Mouse (Mus musculus) CH12.LX (cell line): ENCODE results near the gene Bmp8a. TPM values are rescaled to one million over a fixed set of nuclear protein-coding genes. Genes with fewer than 3 reads are reported as not detected.
"Not testable (repeated sequence)": the region's sequence is repeated elsewhere in the genome, so short reads cannot be mapped to it uniquely, and the experiment has no call there.

Experiments used
- DNase-seq: peaks from one replicate; pipeline ENCODE4 v3.0.0-alpha.2; 2013; ENCODE audit errors: extremely low read depth
- H3K27ac ChIP-seq: 2 replicates; pipeline ENCODE4 v1.5.1; 2012; ENCODE audit warnings: low read depth, mild to moderate bottlenecking, control low read depth, moderate library complexity; ENCODE audit not compliant: insufficient read depth
- H3K27me3 ChIP-seq: replicated peaks from 2 replicates; pipeline ENCODE3; 2012; ENCODE audit warnings: inconsistent platforms
- H3K36me3 ChIP-seq, 2 experiments: replicated peaks in 1 of 2; 2 replicates each; pipeline versions ENCODE3 to v1.6.1; 2012; ENCODE audit warnings: inconsistent platforms in 1 of 2, low read length in 1 of 2, mild to moderate bottlenecking in 1 of 2, mixed read lengths in 1 of 2, moderate library complexity in 1 of 2; ENCODE audit not compliant: control insufficient read depth in 1 of 2, insufficient read depth in 1 of 2
- H3K4me1 ChIP-seq, 2 experiments: 2 replicates each; pipeline ENCODE4 v1.6.1; 2012; ENCODE audit warnings: inconsistent platforms in 1 of 2, moderate library complexity in 1 of 2; ENCODE audit not compliant: insufficient read depth in 2 of 2, control insufficient read depth in 1 of 2
- H3K4me2 ChIP-seq: 2 replicates; pipeline ENCODE4 v1.6.1; 2012; ENCODE audit warnings: low read depth, mild to moderate bottlenecking, control low read depth; ENCODE audit not compliant: poor library complexity, insufficient read depth, severe bottlenecking
- H3K4me3 ChIP-seq, 3 experiments: fragments of 150-350 bp in 1 of 3; sonication (generic) in 1 of 3; replicated peaks in 1 of 3; 2 replicates each; pipeline versions ENCODE3 to v1.5.1; 2011 to 2012; ENCODE audit warnings: low read depth in 2 of 3, low read length in 2 of 3, mild to moderate bottlenecking in 2 of 3, moderate library complexity in 2 of 3, control low read depth in 1 of 3, improper control_type of control experiment in 1 of 3, inconsistent platforms in 1 of 3, mixed read lengths in 1 of 3; ENCODE audit not compliant: poor library complexity in 1 of 3
- H3K79me2 ChIP-seq: replicated peaks from 2 replicates; pipeline ENCODE4 v1.6.1; 2012; ENCODE audit warnings: mild to moderate bottlenecking, moderate library complexity; ENCODE audit not compliant: control insufficient read depth, poor library complexity, insufficient read depth, severe bottlenecking; ENCODE audit errors: extremely low read depth
- H3K9ac ChIP-seq: 2 replicates; pipeline ENCODE4 v1.6.1; 2012; ENCODE audit warnings: low read depth, mild to moderate bottlenecking, control low read depth, moderate library complexity; ENCODE audit not compliant: insufficient read depth
- H3K9me3 ChIP-seq: replicated peaks from 2 replicates; pipeline ENCODE3; 2012; ENCODE audit warnings: low read length, inconsistent platforms, mixed read lengths
- CTCF ChIP-seq, 2 experiments: IDR thresholded peaks in 1 of 2; conservative IDR thresholded peaks in 1 of 2; 2 replicates each; pipeline ENCODE4 v1.5.1; 2011 to 2012; ENCODE audit warnings: low read depth in 2 of 2, low read length in 2 of 2, improper control_type of control experiment in 1 of 2, inconsistent platforms in 1 of 2, mild to moderate bottlenecking in 1 of 2, moderate library complexity in 1 of 2
- E2F4 ChIP-seq: IDR thresholded peaks from 2 replicates; pipeline ENCODE4 v1.6.1; 2011; ENCODE audit warnings: low read depth, low read length, improper control_type of control experiment; ENCODE audit not compliant: insufficient replicate concordance
- ELF1 ChIP-seq: IDR thresholded peaks from 2 replicates; pipeline ENCODE4 v1.6.1; 2014; ENCODE audit warnings: low read depth, mild to moderate bottlenecking, inconsistent platforms, low read length, improper control_type of control experiment
- EP300 ChIP-seq: IDR thresholded peaks from 2 replicates; pipeline ENCODE4 v1.6.1; 2011; ENCODE audit warnings: low read length, improper control_type of control experiment
- ETS1 ChIP-seq: conservative IDR thresholded peaks from 2 replicates; pipeline ENCODE4 v1.6.1; 2012; ENCODE audit warnings: low read depth, mild to moderate bottlenecking, inconsistent platforms, low read length, improper control_type of control experiment, moderate library complexity
- GABPA ChIP-seq: IDR thresholded peaks from 2 replicates; pipeline ENCODE4 v1.6.1; 2012; ENCODE audit warnings: low read depth, low read length, improper control_type of control experiment, inconsistent platforms; ENCODE audit not compliant: insufficient replicate concordance
- IRF4 ChIP-seq: IDR thresholded peaks from 2 replicates; pipeline ENCODE4 v1.6.1; 2014; ENCODE audit warnings: low read depth, mild to moderate bottlenecking, inconsistent platforms, low read length, improper control_type of control experiment
- JUND ChIP-seq: conservative IDR thresholded peaks from 2 replicates; pipeline ENCODE4 v1.6.1; 2011; ENCODE audit warnings: low read depth, low read length, improper control_type of control experiment
- KAT2A ChIP-seq: IDR thresholded peaks from 2 replicates; pipeline ENCODE4 v1.6.1; 2012; ENCODE audit warnings: low read length, improper control_type of control experiment, inconsistent platforms; ENCODE audit not compliant: insufficient replicate concordance
- MAFK ChIP-seq: IDR thresholded peaks from 2 replicates; pipeline ENCODE4 v1.6.1; 2011; ENCODE audit warnings: low read length, improper control_type of control experiment; ENCODE audit not compliant: insufficient replicate concordance
- MAX ChIP-seq: IDR thresholded peaks from 2 replicates; pipeline ENCODE4 v1.6.1; 2011; ENCODE audit warnings: low read length, improper control_type of control experiment
- MAZ ChIP-seq: IDR thresholded peaks from 2 replicates; pipeline ENCODE4 v1.6.1; 2012; ENCODE audit warnings: low read depth, mild to moderate bottlenecking, inconsistent platforms, low read length, improper control_type of control experiment, moderate library complexity
- MEF2A ChIP-seq: IDR thresholded peaks from 2 replicates; pipeline ENCODE4 v1.6.1; 2014; ENCODE audit warnings: low read depth, mild to moderate bottlenecking, inconsistent platforms, low read length, improper control_type of control experiment, borderline replicate concordance
- MXI1 ChIP-seq: IDR thresholded peaks from 2 replicates; pipeline ENCODE4 v1.6.1; 2011; ENCODE audit warnings: mild to moderate bottlenecking, low read depth, low read length, improper control_type of control experiment
- MYC ChIP-seq: IDR thresholded peaks from 2 replicates; pipeline ENCODE4 v1.6.1; 2011; ENCODE audit warnings: low read depth, mild to moderate bottlenecking, improper control_type of control experiment, low read length
- NELFE ChIP-seq: IDR thresholded peaks from 2 replicates; pipeline ENCODE4 v1.6.1; 2011; ENCODE audit warnings: low read depth, low read length, improper control_type of control experiment
- NRF1 ChIP-seq: IDR thresholded peaks from 2 replicates; pipeline ENCODE4 v1.6.1; 2014; ENCODE audit warnings: low read depth, mild to moderate bottlenecking, inconsistent platforms, low read length, improper control_type of control experiment, moderate library complexity
- PAX5 ChIP-seq: IDR thresholded peaks from 2 replicates; pipeline ENCODE4 v1.6.1; 2012; ENCODE audit warnings: low read length, inconsistent platforms, mixed read lengths
- POLR2AphosphoS2 ChIP-seq: IDR thresholded peaks from 2 replicates; pipeline ENCODE4 v1.6.1; 2011; ENCODE audit warnings: low read depth, low read length, improper control_type of control experiment
- RAD21 ChIP-seq: IDR thresholded peaks from 2 replicates; pipeline ENCODE4 v1.6.1; 2011; ENCODE audit warnings: low read depth, mild to moderate bottlenecking, low read length, improper control_type of control experiment, moderate library complexity
- SMC3 ChIP-seq: IDR thresholded peaks from 2 replicates; pipeline ENCODE4 v1.6.1; 2011; ENCODE audit warnings: low read depth, low read length, improper control_type of control experiment
- TBP ChIP-seq: conservative IDR thresholded peaks from 2 replicates; pipeline ENCODE4 v1.6.1; 2011; ENCODE audit warnings: low read depth, low read length, improper control_type of control experiment
- TCF12 ChIP-seq: IDR thresholded peaks from 2 replicates; pipeline ENCODE4 v1.6.1; 2014; ENCODE audit warnings: low read depth, mild to moderate bottlenecking, inconsistent platforms, low read length, improper control_type of control experiment
- USF1 ChIP-seq: IDR thresholded peaks from 2 replicates; pipeline ENCODE4 v1.6.1; 2014; ENCODE audit warnings: low read depth, mild to moderate bottlenecking, inconsistent platforms, low read length, improper control_type of control experiment
- USF2 ChIP-seq: conservative IDR thresholded peaks from 2 replicates; pipeline ENCODE4 v1.6.1; 2011; ENCODE audit warnings: low read depth, low read length, improper control_type of control experiment
- ZC3H11A ChIP-seq: IDR thresholded peaks from 2 replicates; pipeline ENCODE4 v1.6.1; 2012; ENCODE audit warnings: low read depth, mild to moderate bottlenecking, inconsistent platforms, low read length, improper control_type of control experiment
- ZKSCAN1 ChIP-seq: IDR thresholded peaks from 2 replicates; pipeline ENCODE4 v1.6.1; 2012; ENCODE audit warnings: low read depth, inconsistent platforms, low read length, improper control_type of control experiment, borderline replicate concordance
- ZMIZ1 ChIP-seq: IDR thresholded peaks from 2 replicates; pipeline ENCODE4 v1.6.1; 2012; ENCODE audit warnings: low read depth, mild to moderate bottlenecking, inconsistent platforms, low read length, improper control_type of control experiment
- ZNF384 ChIP-seq: IDR thresholded peaks from 2 replicates; pipeline ENCODE4 v1.6.1; 2012; ENCODE audit warnings: low read depth, low read length, improper control_type of control experiment, inconsistent platforms
- dilution Hi-C: fragments of 300-500 bp; cut with MboI; formaldehyde crosslinking; loops from 2 replicates; pipeline ENCODE4 v1.14.3; 2020; ENCODE audit warnings: low sequenced_read_pairs; ENCODE audit not compliant: extremely low pct_unique_long_range_greater_than_20kb, extremely low pct_ligation_motif_present
- in situ Hi-C: fragments of 300-500 bp; cut with MboI; formaldehyde crosslinking; loops from 3 replicates; pipeline ENCODE4 v1.14.3; 2019; ENCODE audit warnings: low sequenced_read_pairs, low pct_ligation_motif_present, low pct_unique_long_range_greater_than_20kb, mixed read lengths
- polyA plus RNA-seq: library from polyadenylated mRNA; unstranded; fragments of >175 nt; gene quantifications from 2 replicates; pipeline ENCODE4 v1.2.1, GENCODE M21; 2012; ENCODE audit warnings: low read depth; ENCODE audit not compliant: insufficient read length
- total RNA-seq, 2 experiments: library from RNA; depleted of rRNA; stranded (reverse); fragments of 300-350 nt in 1 of 2; fragments of >200 nt in 1 of 2; gene quantifications; 2 replicates each; pipeline ENCODE4 v1.2.3; 2012 to 2014

The Bmp8a gene
- total and polyA plus RNA-seq, 3 experiments = 0.30 to 0.76 (median 0.68) TPM

GRCm38 (mm10) chr4:123282915-123283674 is 60.0 kb downstream of the Bmp8a start:
- not testable (repeated sequence) for H3K9me3 ChIP-seq, DNase-seq, H3K27me3 ChIP-seq
- H3K4me3 ChIP-seq = peak overlapping the region; percentile 17 to 90 (median 41)
- H3K4me1 ChIP-seq = peaks cover 6 to 33% of the 10 kb centered on the region in 2 experiments; a peak in 3 of 4 replicates
- in situ Hi-C loops = loop anchor here (25.0 kb wide), 1 partner anchor 554 kb away; no protein-coding TSS in a partner anchor
- H3K79me2 ChIP-seq = peaks cover 51% of the 10 kb centered on the region
- peak overlapping the region; percentile 41; the same call in 1 of the 2 replicates for H3K4me2 ChIP-seq
- peak; percentile 68 for TF ChIP-seq MXI1
- 0 out of 2 replicates have a peak, but pooled peaks have one; percentile 15 for TF ChIP-seq MYC
- TF ChIP-seq, all 38 proteins: peak for 2; not testable (repeated sequence) for 36
- dilution Hi-C loops, H3K27ac ChIP-seq: not testable (repeated sequence)
- Histone ChIP-seq H3K9ac (peak overlapping the region; percentile 77), H3K36me3 (peaks cover 14 to 43% of the 10 kb centered on the region in 2 experiments)

GRCm38 (mm10) chr4:123282500-123282899 is 60.6 kb downstream of the Bmp8a start:
- Histone ChIP-seq H3K4me3 (peak overlapping the region in 2 of 3 experiments; percentile 17 to 24), H3K4me2 (peak overlapping the region; percentile 90; the same call in 1 of the 2 replicates), H3K27ac (no peak overlapping the region), H3K9ac (peak overlapping the region; percentile 39; the same call in 1 of the 2 replicates), H3K79me2 (peaks cover 46% of the 10 kb centered on the region), H3K4me1 (peaks cover 6 to 29% of the 10 kb centered on the region in 2 experiments; a peak in 3 of 4 replicates), H3K27me3 (no peaks in the 10 kb centered on the region), H3K36me3 (peaks cover 11 to 39% of the 10 kb centered on the region in 2 experiments), H3K9me3 (no peaks in the 10 kb centered on the region)
- DNase-seq = peak; percentile 93
- dilution Hi-C loops = no loop called here
- in situ Hi-C loops = loop anchor here (25.0 kb wide), 1 partner anchor 555 kb away; no protein-coding TSS in a partner anchor
- TF ChIP-seq ETS1 (no peak), TCF12 (peak; percentile 77; the same call in 1 of the 2 replicates), CTCF (conservative IDR thresholded peaks at IDR 0.05 in 1 of 2, IDR thresholded peaks at IDR 0.05 in 1 of 2; ENCODE audit: low read depth in 2 of 2, low read length in 2 of 2) (peak; percentile 67 to 80), TBP (peak; percentile 59; the same call in 1 of the 2 replicates), RAD21 (no peak), ZC3H11A (no peak), GABPA (peak; percentile 71), NRF1 (peak; percentile 58), EP300 (no peak), ZKSCAN1 (no peak), SMC3 (no peak), NELFE (peak; percentile 83), PAX5 (no peak), JUND (no peak), ZMIZ1 (peak; percentile 79; the same call in 1 of the 2 replicates), MEF2A (peak; percentile 57; the same call in 1 of the 2 replicates), USF1 (no peak), MAX (peak; percentile 55), IRF4 (no peak), ELF1 (0 out of 2 replicates have a peak, but pooled peaks have one; percentile 20), MYC (peak; percentile 60; the same call in 1 of the 2 replicates), POLR2AphosphoS2 (no peak), ZNF384 (no peak), USF2 (no peak), E2F4 (no peak), MAZ (peak; percentile 84; the same call in 1 of the 2 replicates), MAFK (no peak), KAT2A (0 out of 2 replicates have a peak, but pooled peaks have one; percentile 43)
